Mouse (Mus musculus) kidney, adult 11 months (tissue): Measurements from ENCODE around the gene Zc3h14.

Source experiments
- DNase-seq: peaks from one replicate; pipeline ENCODE4 v3.0.0; 2022

Zc3h14 gene

GRCm38 (mm10) chr12:98746746-98747379 is at the start of gene Zc3h14:
Gene Zc3h14 (plus strand): TSS chr12:98746964.
- peak; percentile 88 for DNase-seq

- DNase-seq: no peak
These were observed 49.6 kb upstream of the Zc3h14 start for GRCm38 (mm10) chr12:98697202-98697601.

GRCm38 (mm10) chr12:98701564-98701963 is 45.2 kb upstream of the Zc3h14 start:
- DNase-seq: no peak

GRCm38 (mm10) chr12:98703554-98703953 is 43.2 kb upstream of the Zc3h14 start:
- no peak for DNase-seq

- DNase-seq: no peak
These were observed 42.8 kb upstream of the Zc3h14 start for GRCm38 (mm10) chr12:98703961-98704360.

GRCm38 (mm10) chr12:98712819-98713218 is 33.9 kb upstream of the Zc3h14 start:
- no peak for DNase-seq

- DNase-seq: no peak
These were observed 33.1 kb upstream of the Zc3h14 start for GRCm38 (mm10) chr12:98713621-98714103.

- peak; percentile 62 for DNase-seq
These were observed 32.0 kb upstream of the Zc3h14 start for GRCm38 (mm10) chr12:98714757-98715156.

- peak; percentile 33 for DNase-seq
These were observed 30.6 kb upstream of the Zc3h14 start for GRCm38 (mm10) chr12:98716142-98716541.

GRCm38 (mm10) chr12:98720628-98721027 is 26.1 kb upstream of the Zc3h14 start:
- no peak for DNase-seq

GRCm38 (mm10) chr12:98721030-98721429 is 25.7 kb upstream of the Zc3h14 start:
- DNase-seq: no peak

GRCm38 (mm10) chr12:98724224-98724623 is 22.5 kb upstream of the Zc3h14 start:
- no peak for DNase-seq

- no peak for DNase-seq
These were observed 21.8 kb upstream of the Zc3h14 start for GRCm38 (mm10) chr12:98724976-98725375.

GRCm38 (mm10) chr12:98726078-98726477 is 20.7 kb upstream of the Zc3h14 start:
- no peak for DNase-seq

GRCm38 (mm10) chr12:98727186-98727585 is 19.6 kb upstream of the Zc3h14 start:
- DNase-seq: no peak

GRCm38 (mm10) chr12:98730682-98731081 is 16.1 kb upstream of the Zc3h14 start:
- DNase-seq: no peak

GRCm38 (mm10) chr12:98733165-98733564 is 13.6 kb upstream of the Zc3h14 start:
- no peak for DNase-seq

GRCm38 (mm10) chr12:98733776-98734175 is 13.0 kb upstream of the Zc3h14 start:
- no peak for DNase-seq

GRCm38 (mm10) chr12:98734246-98734879 is 12.4 kb upstream of the Zc3h14 start:
- peak; percentile 75 for DNase-seq

- no peak for DNase-seq
These were observed 11.6 kb upstream of the Zc3h14 start for GRCm38 (mm10) chr12:98734880-98735801.

- peak; percentile 59 for DNase-seq
These were observed 9.6 kb upstream of the Zc3h14 start, which contains the start of gene Ptpn21 for GRCm38 (mm10) chr12:98736951-98737800. Gene Ptpn21 (minus strand): TSS chr12:98737405.

- no peak for DNase-seq
These were observed 8.9 kb upstream of the Zc3h14 start for GRCm38 (mm10) chr12:98737801-98738350.
